Mouse (Mus musculus): Measurements from ENCODE around the gene Lrp2.

Lrp2 gene

DNA sequence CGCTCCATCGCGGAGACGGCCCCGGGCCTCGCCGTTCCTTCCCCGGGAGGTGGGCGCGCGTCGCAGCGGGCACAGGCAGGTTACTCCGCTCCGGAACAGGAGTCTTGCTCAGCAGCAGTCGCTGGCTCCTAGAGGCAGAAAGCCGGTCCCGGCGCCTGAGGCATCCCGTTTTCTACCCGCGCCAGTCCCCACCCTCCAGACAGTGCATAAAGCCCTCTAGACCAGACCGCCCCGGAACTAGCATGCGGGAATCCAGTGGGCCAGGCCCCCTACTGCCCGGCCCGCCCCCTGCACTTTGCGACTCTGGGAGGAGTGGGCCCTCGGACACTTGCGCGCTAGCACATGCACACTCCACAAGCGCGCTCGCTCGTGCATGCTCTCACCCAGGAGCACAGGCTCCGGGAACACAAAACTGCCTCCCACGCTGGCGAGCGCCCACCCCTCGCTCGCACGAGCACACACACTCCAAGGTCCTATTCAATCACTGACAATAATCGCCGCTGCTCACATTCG lies at the start of gene Lrp2:
Gene Lrp2 (minus strand): TSS at position 180 of the 513 bp plus-strand sequence.
- whole genome bisulfite sequencing: under 1% methylated on average over 45 of the region's 45 CpGs

GRCm38 (mm10) chr2:69635064-69635701 lies 49.3 kb upstream of the Lrp2 start:
- 6% methylated on average over 11 of the region's 11 CpGs for WGBS

DNA sequence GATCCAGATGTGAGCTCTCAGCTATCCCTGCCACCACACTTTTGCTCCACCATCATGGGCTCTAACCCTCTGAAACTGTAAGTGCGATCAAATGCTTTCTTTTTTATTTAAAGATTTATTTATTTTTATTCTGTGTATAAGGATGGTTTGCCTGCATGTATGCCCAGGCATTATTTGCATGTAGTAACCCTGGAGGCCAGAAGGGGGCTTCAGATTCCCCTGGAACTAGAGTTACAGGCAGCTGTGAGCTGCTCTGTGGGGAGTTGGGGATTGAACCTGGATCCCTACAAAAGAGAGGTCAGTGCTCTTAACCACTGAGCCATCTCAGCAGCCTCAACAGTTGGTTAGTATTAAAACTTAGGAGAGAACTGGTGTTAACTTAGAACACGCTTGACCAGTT lies 45.6 kb upstream of the Lrp2 start:
- WGBS: 91% methylated on average over 2 of the region's 2 CpGs

- 96% methylated on average over 5 of the region's 5 CpGs for WGBS
Measured at GRCm38 (mm10) chr2:69630792-69631191, 44.9 kb upstream of the Lrp2 start.

- 89% methylated on average over 6 of the region's 6 CpGs for WGBS
Measured at GRCm38 (mm10) chr2:69629914-69630313, 44.0 kb upstream of the Lrp2 start.

DNA sequence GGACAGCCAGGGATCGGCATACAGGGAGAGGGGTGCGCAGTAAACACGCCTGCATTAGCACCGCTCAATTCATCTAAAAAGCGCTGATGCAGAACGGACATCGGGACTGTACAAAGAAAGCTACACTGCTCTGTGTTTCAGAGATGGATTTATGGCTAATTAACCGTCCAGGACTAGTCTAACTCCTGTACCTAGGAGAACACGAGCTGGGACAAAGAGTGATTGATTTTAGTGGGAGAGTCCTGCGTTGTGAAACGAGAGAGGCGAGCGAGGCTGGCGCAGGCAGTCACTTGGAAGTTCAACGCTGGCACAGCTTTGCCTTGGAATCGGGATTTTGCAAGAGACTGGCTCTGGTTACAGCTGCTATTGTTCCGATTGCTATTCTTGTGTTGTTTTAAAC lies 43.4 kb upstream of the Lrp2 start:
- WGBS: 62% methylated on average over 17 of the region's 17 CpGs

DNA sequence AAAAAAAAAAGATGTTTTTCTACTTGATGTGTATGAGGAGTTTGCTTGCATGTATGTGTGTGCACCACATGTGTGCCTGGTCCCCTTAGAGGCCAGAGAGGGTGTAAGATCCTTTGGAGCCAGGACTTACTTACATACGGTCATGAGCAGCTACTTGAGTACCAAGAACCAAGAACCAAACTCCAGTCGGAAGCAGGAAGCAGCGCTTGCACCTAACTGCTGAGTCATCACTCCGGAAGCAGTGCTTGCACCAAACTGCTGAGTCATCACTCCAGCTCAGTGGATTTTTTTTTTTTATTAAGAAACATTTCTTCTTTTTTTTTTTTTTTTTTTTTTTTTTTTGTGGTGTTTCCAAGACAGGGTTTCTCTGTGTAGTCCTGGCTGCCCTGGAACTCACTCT lies 27.4 kb upstream of the Lrp2 start:
- 58% methylated on average over 4 of the region's 4 CpGs for WGBS

- 61% methylated on average over 9 of the region's 9 CpGs for WGBS
Measured at GRCm38 (mm10) chr2:69612716-69613115, 26.9 kb upstream of the Lrp2 start.

GRCm38 (mm10) chr2:69612237-69612636 lies 26.4 kb upstream of the Lrp2 start:
- WGBS: 42% methylated on average over 10 of the region's 10 CpGs

GRCm38 (mm10) chr2:69606621-69607020 lies 20.8 kb upstream of the Lrp2 start:
- WGBS: 92% methylated on average over 3 of the region's 3 CpGs

DNA sequence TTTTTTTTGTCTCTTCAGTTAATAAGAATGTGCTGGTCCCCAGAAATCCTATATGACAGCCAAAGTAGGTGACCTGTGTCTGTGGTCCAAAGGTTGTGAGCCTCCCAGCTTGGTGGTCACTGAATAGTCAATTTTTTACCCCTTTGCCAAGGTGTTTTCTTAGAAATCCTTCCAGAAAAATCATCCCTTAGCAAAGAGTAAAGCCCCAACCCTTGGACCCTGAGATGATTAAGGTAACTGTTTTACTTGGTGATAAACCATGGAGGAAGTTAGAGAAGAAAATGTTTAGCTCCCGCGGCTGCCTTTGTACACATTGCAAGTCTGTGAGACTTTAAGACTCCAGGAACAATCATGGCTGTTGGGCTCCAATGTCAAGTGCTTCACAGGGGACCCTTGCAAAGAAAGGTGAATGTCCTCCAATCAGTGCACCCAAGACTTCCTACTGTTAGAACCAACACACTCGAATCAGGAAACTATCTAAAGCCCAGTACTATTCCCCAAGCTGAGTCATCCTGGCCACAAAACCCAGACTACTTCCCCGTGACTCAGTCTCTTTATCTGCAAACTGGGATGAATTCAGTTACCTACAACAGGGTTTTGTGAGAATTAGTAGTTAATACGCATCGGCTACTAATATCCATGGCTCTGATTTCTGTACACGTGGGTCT lies 18.0 kb upstream of the Lrp2 start:
- WGBS: 92% methylated on average over 7 of the region's 7 CpGs

GRCm38 (mm10) chr2:69593168-69593567 lies 7.3 kb upstream of the Lrp2 start:
- WGBS: 85% methylated on average over 2 of the region's 2 CpGs

- 69% methylated on average over 1 of the region's 1 CpGs for WGBS
Measured at GRCm38 (mm10) chr2:69592536-69592935, 6.7 kb upstream of the Lrp2 start.

- WGBS: 68% methylated on average over 7 of the region's 7 CpGs
Measured at GRCm38 (mm10) chr2:69591966-69592505, 6.2 kb upstream of the Lrp2 start.

DNA sequence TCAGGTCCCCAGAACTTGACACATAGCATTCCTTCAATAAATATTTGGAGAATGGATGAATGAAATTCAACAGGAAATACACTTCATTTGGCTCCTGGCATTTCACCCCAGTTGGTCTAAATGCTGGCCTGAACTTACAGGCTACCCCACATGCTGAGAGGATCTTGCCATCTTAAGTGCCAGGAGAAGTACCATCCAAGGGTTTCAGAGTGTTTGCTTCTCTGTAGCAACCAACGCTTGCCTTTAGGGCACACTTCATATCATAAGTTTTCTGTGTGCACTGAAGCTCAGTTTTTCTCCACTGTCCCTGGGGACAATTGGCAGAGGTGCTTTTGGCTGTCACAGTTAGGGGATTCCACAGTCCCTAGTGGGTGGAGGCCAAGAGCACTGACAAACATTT lies 4.7 kb upstream of the Lrp2 start:
- 93% methylated on average over 1 of the region's 1 CpGs for WGBS

DNA sequence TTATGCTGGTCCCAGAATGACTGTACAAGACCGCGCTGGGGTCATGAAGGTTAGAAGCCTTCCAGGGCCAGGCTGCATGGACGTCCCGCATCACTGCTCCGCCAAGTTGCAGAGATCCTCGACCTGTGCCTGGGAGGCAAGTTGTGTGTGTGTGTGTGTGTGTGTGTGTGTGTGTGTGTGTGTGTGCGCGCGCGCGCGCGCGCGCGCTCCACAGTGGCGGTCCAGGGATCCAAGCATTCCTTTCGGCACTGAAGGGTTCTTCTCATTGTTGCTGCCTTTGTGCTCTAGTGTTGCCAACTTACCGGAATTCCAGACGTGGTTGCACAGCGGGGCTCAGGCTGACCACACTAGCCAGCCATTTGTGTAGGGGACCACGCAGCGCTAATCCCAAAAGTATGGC lies 2.0 kb upstream of the Lrp2 start:
- 2% methylated on average over 23 of the region's 23 CpGs for WGBS

- 2% methylated on average over 26 of the region's 26 CpGs for WGBS
Measured at GRCm38 (mm10) chr2:69586821-69587728, 1.2 kb upstream of the Lrp2 start.

- under 1% methylated on average over 61 of the region's 61 CpGs for WGBS
Measured at GRCm38 (mm10) chr2:69585191-69585885, 527 bp downstream of the Lrp2 start.

DNA sequence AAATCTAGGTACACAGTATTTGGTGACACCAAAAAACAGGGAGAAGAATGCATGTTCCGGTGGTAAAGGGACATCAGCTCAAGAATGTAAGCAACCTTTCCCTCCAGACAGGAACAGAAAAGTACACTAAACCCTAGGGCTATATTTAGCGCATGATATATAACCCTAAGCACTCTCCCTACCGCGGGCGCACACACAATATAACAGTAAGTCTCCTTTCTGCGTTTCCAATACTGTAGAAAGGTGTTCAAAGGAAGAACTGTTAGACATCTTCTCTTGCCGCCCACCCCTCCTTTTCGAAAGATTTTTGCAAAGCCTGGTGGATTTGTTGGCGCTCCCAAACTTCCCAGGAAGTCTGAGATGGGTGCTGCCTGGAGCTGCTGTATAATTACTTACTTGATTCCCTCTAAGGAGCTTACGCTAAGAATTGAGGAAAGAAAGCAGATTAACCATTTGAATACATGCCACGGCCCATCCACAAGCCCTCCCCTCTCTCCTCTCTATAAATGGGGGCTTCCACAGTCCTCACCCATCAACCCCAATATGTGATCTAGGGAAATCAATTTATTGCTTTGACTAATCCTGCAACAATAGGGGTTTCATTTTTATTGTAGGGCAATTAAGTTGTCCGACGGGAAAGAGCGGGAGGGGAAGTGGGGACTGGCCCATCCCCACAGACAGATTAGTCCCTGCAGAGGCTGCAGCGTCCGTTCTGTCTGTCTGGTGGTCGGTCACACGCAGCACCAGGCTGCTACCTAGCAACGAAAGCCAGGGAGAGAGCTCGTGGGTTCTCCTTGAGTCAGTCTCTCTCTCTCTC lies 1.5 kb downstream of the Lrp2 start:
- WGBS: 11% methylated on average over 20 of the region's 20 CpGs

GRCm38 (mm10) chr2:69582861-69583260 lies 3.0 kb downstream of the Lrp2 start:
- WGBS: 53% methylated on average over 7 of the region's 7 CpGs

GRCm38 (mm10) chr2:69582068-69582467 lies 3.8 kb downstream of the Lrp2 start:
- WGBS: 95% methylated on average over 4 of the region's 4 CpGs

All from cerebral cortex, adult 2 months (tissue).